7 mouse cellular contexts compared by ENCODE assay signal in the genomic region with DNA sequence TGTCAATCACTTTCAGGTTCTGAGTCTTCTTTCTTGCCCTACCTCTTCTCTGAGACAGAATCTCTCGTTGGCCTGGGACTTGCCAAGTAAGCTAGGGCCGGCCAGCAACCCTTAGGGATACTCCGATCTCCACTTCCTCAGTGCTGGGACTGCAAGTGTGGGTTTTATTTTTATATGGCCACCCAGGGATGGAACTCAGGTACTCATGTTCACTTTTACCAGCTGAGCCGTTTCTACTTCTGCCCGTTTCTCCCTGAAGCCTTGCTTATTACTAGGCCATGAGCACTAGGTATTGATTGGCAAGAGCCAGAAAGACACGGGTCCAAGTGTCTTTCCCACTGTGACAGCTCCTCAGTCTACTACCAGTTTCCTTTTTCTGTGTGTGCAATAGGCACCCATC. TPM values are rescaled to one million over a fixed set of nuclear protein-coding genes. Genes with fewer than 3 reads are reported as not detected.
DNase-seq lines count a peak whose midpoint lies in the region; ATAC-seq and TF ChIP-seq lines count a peak whose summit lies in the region.

No protein-coding gene starts in this region.

- WGBS in lung, embryonic 16.5 days: 84% methylated on average over 6 of the region's 6 CpGs
- WGBS in forebrain, embryonic 13.5 days: 86% methylated on average over 6 of the region's 6 CpGs
- 84% methylated on average over 6 of the region's 6 CpGs for WGBS in limb, embryonic 14.5 days
- 85% methylated on average over 6 of the region's 6 CpGs for WGBS in stomach, embryonic 14.5 days

- H3K27me3 ChIP-seq in lung, embryonic 16.5 days (ENCODE audit: control insufficient read depth, insufficient read depth, low read depth, low read length): no peaks in the 10 kb centered on the region
- no peaks in the 10 kb centered on the region for H3K27me3 ChIP-seq in forebrain, embryonic 13.5 days
- no peaks in the 10 kb centered on the region for H3K27me3 ChIP-seq in limb, embryonic 14.5 days (ENCODE audit: control insufficient read depth, insufficient read depth, low read length)
- no peaks in the 10 kb centered on the region for H3K27me3 ChIP-seq in stomach, embryonic 14.5 days (ENCODE audit: control insufficient read depth, insufficient read depth, low read length)

- H3K27ac ChIP-seq in lung, embryonic 16.5 days (ENCODE audit: low read length): peak overlapping the region; percentile 75
- H3K27ac ChIP-seq in forebrain, embryonic 13.5 days: peak overlapping the region; percentile 76
- H3K27ac ChIP-seq in limb, embryonic 14.5 days (replicated peaks; ENCODE audit: low read depth, low read length): peak overlapping the region; percentile 65
- peak overlapping the region; percentile 87; the same call in 1 of the 2 replicates for H3K27ac ChIP-seq in stomach, embryonic 14.5 days (ENCODE audit: low read length)

- DNase-seq in lung, postnatal 10 days: no peak
- no peak for DNase-seq in limb, embryonic 14.5 days (ENCODE audit: low spot score)
- DNase-seq in urinary bladder, postnatal 25 days (ENCODE audit: low spot score): no peak
- DNase-seq in thymus, postnatal 4 days: no peak

- peaks cover 15% of the 10 kb centered on the region for H3K36me3 ChIP-seq in lung, embryonic 16.5 days (ENCODE audit: control insufficient read depth, insufficient read depth, low read length)
- peaks cover 45% of the 10 kb centered on the region for H3K36me3 ChIP-seq in forebrain, embryonic 13.5 days (ENCODE audit: poor library complexity, severe bottlenecking)
- H3K36me3 ChIP-seq in limb, embryonic 14.5 days (ENCODE audit: control insufficient read depth, insufficient read depth, low read length): peaks cover 33% of the 10 kb centered on the region
- peaks cover 22% of the 10 kb centered on the region for H3K36me3 ChIP-seq in stomach, embryonic 14.5 days (ENCODE audit: control insufficient read depth, insufficient read depth, low read length)

- peak overlapping the region; percentile 86 for H3K4me3 ChIP-seq in lung, embryonic 16.5 days (ENCODE audit: low read length)
- H3K4me3 ChIP-seq in forebrain, embryonic 13.5 days: peak overlapping the region; percentile 72
- peak overlapping the region; percentile 71 for H3K4me3 ChIP-seq in limb, embryonic 14.5 days (replicated peaks; ENCODE audit: low read length)
- H3K4me3 ChIP-seq in stomach, embryonic 14.5 days (ENCODE audit: low read depth, low read length): peak overlapping the region; percentile 75; the same call in 1 of the 2 replicates

- TF ChIP-seq POLR2A in limb, embryonic 14.5 days (IDR thresholded peaks at IDR 0.05; ENCODE audit: borderline replicate concordance, extremely low read depth, insufficient read depth, insufficient read length): no peak

- H3K9me3 ChIP-seq in lung, embryonic 16.5 days (ENCODE audit: control insufficient read depth, low read length): no peaks in the 10 kb centered on the region
- H3K9me3 ChIP-seq in forebrain, embryonic 13.5 days (replicated peaks): no peaks in the 10 kb centered on the region
- H3K9me3 ChIP-seq in limb, embryonic 14.5 days (ENCODE audit: control insufficient read depth, low read length): no peaks in the 10 kb centered on the region
- no peaks in the 10 kb centered on the region for H3K9me3 ChIP-seq in stomach, embryonic 14.5 days (ENCODE audit: control insufficient read depth, low read depth, low read length)

- peak overlapping the region; percentile 55 for H3K9ac ChIP-seq in lung, embryonic 16.5 days (ENCODE audit: low read length)
- H3K9ac ChIP-seq in forebrain, embryonic 13.5 days: peak overlapping the region; percentile 62; the same call in 1 of the 2 replicates
- H3K9ac ChIP-seq in limb, embryonic 14.5 days (ENCODE audit: low read depth, low read length, severe bottlenecking): 0 out of 2 replicates have a peak overlapping the region, but pooled peaks have one; percentile 32
- H3K9ac ChIP-seq in stomach, embryonic 14.5 days (replicated peaks; ENCODE audit: low read depth, low read length): peak overlapping the region; percentile 21; the same call in 1 of the 2 replicates

- no peak for ATAC-seq in lung, embryonic 16.5 days (ENCODE audit: low read depth)
- ATAC-seq in forebrain, embryonic 13.5 days: peak; percentile 26; the same call in 1 of the 2 replicates
- no peak for ATAC-seq in limb, embryonic 14.5 days (ENCODE audit: low FRiP score, low read depth)
- no peak for ATAC-seq in stomach, embryonic 14.5 days (ENCODE audit: insufficient number of reproducible peaks, insufficient read depth, low FRiP score, low read depth)

- peak overlapping the region; percentile 90 for H3K4me2 ChIP-seq in lung, embryonic 16.5 days (ENCODE audit: low read depth, low read length)
- H3K4me2 ChIP-seq in forebrain, embryonic 13.5 days: peak overlapping the region; percentile 93
- peak overlapping the region; percentile 75 for H3K4me2 ChIP-seq in limb, embryonic 14.5 days (replicated peaks; ENCODE audit: low read depth, low read length, severe bottlenecking)
- H3K4me2 ChIP-seq in stomach, embryonic 14.5 days (replicated peaks; ENCODE audit: low read depth, low read length): peak overlapping the region; percentile 70; the same call in 1 of the 2 replicates

- peaks cover 7% of the 10 kb centered on the region for H3K4me1 ChIP-seq in lung, embryonic 16.5 days (replicated peaks; ENCODE audit: control insufficient read depth, insufficient read depth, low read length)
- H3K4me1 ChIP-seq in forebrain, embryonic 13.5 days: peaks cover 14% of the 10 kb centered on the region
- H3K4me1 ChIP-seq in limb, embryonic 14.5 days (ENCODE audit: control insufficient read depth, insufficient read depth, low read length): peaks cover 8% of the 10 kb centered on the region; the same call in 1 of the 2 replicates
- peaks cover 5% of the 10 kb centered on the region; the same call in 1 of the 2 replicates for H3K4me1 ChIP-seq in stomach, embryonic 14.5 days (ENCODE audit: control insufficient read depth, insufficient read depth, low read length)

RNA-seq across cellular contexts. Expression of gene Ap5z1, which starts 0.7 kb away (rescaled TPM):
- polyA plus RNA-seq in lung, embryonic 16.5 days (2015; fragmentation: Nextera tagmentation; extraction: Ambion mirVana): 10.0 and 10.3 TPM in 2 replicates
- polyA plus RNA-seq in forebrain, embryonic 13.5 days (2015; fragmentation: Nextera tagmentation; extraction: Ambion mirVana): 12.0 and 12.2 TPM in 2 replicates
- polyA plus RNA-seq in limb, embryonic 14.5 days (2012; rRNA removed): 23.2 and 28.5 TPM in 2 replicates
- 8.8 and 9.6 TPM in 2 replicates for polyA plus RNA-seq in limb, embryonic 14.5 days (2014; fragmentation: Nextera tagmentation; extraction: Ambion mirVana)
- polyA plus RNA-seq in stomach, embryonic 14.5 days (2014; fragmentation: Nextera tagmentation; extraction: Ambion mirVana): 11.0 and 11.8 TPM in 2 replicates
